Mouse (Mus musculus) testis, adult 2 months (tissue): ENCODE results near the gene Taar8c. TPM values are rescaled to one million over a fixed set of nuclear protein-coding genes. Genes with fewer than 3 reads are reported as not detected.
"Not testable (repeated sequence)": the region's sequence is repeated elsewhere in the genome, so short reads cannot be mapped to it uniquely, and the experiment has no call there.

Source experiments
- H3K27ac ChIP-seq: fragments of 200-500 bp; 2 replicates; pipeline ENCODE4 v1.5.1; 2012; ENCODE audit warnings: low read depth, low read length; ENCODE audit not compliant: control insufficient read depth, insufficient read depth
- H3K27me3 ChIP-seq: fragments of 200-500 bp; 2 replicates; pipeline ENCODE4 v1.6.1; 2012; ENCODE audit warnings: mild to moderate bottlenecking, low read length, moderate library complexity; ENCODE audit not compliant: control insufficient read depth, insufficient read depth
- H3K36me3 ChIP-seq: fragments of 200-500 bp; 2 replicates; pipeline ENCODE4 v1.6.1; 2012; ENCODE audit warnings: mild to moderate bottlenecking, low read length; ENCODE audit not compliant: control insufficient read depth, insufficient read depth
- H3K4me1 ChIP-seq: fragments of 200-500 bp; 2 replicates; pipeline ENCODE4 v1.6.1; 2012; ENCODE audit warnings: low read length; ENCODE audit not compliant: control insufficient read depth, insufficient read depth
- H3K4me3 ChIP-seq: fragments of 200-500 bp; 2 replicates; pipeline ENCODE4 v1.5.1; 2012; ENCODE audit warnings: low read depth, mild to moderate bottlenecking, low read length, moderate library complexity, mixed read lengths; ENCODE audit not compliant: control insufficient read depth
- CTCF ChIP-seq: fragments of 200-500 bp; IDR thresholded peaks from 2 replicates; pipeline ENCODE4 v1.5.1; 2012; ENCODE audit warnings: low read depth, mild to moderate bottlenecking, inconsistent platforms, low read length, moderate library complexity; ENCODE audit not compliant: control insufficient read depth, insufficient read depth, insufficient replicate concordance
- POLR2A ChIP-seq: fragments of 200-500 bp; IDR thresholded peaks from 2 replicates; pipeline ENCODE4 v1.6.1; 2012; ENCODE audit warnings: low read depth, mild to moderate bottlenecking, inconsistent platforms, low read length, moderate library complexity; ENCODE audit not compliant: control insufficient read depth
- polyA plus RNA-seq: library from polyadenylated mRNA; depleted of rRNA; stranded (reverse); fragments of >200 nt; gene quantifications from 2 replicates; pipeline ENCODE4 v1.2.3, GENCODE M21; 2012

The Taar8c gene
- polyA plus RNA-seq, 1 experiment = not detected

DNA sequence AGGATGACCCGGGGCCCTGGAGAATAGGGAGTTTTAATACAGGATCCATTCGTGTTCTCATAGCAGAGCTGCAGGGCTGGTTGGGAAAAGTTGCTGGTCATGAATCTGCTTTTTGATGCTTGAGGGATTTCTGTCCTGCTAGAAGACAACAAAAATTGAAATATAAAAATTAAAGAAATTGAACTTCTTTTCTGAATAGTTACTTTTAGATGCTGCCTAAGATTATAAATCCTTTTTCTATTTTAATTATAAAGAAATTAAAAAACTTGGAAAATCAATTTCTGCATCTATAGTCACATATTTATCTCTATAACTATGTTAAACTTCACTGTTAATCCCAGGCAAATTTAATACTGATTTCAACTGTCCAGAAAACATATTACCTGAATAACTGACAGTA is 9.5 kb downstream of the Taar8c start, which contains the start of gene Taar8b:
TSS of gene Taar8b (minus strand) at position 101 of the 400 bp plus-strand sequence.
- Histone ChIP-seq H3K4me1 (no peaks in the 10 kb centered on the region), H3K27me3 (no peaks in the 10 kb centered on the region), H3K4me3 (no peak within 1 kb of the TSS), H3K27ac (no peak within 1 kb of the TSS), H3K36me3 (no peaks in the 10 kb centered on the region)
- TF ChIP-seq CTCF (no peak), POLR2A (no peak)

GRCm38 (mm10) chr10:24087168-24087567 is 14.5 kb downstream of the Taar8c start:
- Histone ChIP-seq H3K4me1 (no peaks in the 10 kb centered on the region), H3K4me3 (no peak overlapping the region), H3K27ac (no peak overlapping the region), H3K36me3 (no peaks in the 10 kb centered on the region), H3K27me3 (no peaks in the 10 kb centered on the region)
- no peak for TF ChIP-seq CTCF
- TF ChIP-seq POLR2A = no peak

DNA sequence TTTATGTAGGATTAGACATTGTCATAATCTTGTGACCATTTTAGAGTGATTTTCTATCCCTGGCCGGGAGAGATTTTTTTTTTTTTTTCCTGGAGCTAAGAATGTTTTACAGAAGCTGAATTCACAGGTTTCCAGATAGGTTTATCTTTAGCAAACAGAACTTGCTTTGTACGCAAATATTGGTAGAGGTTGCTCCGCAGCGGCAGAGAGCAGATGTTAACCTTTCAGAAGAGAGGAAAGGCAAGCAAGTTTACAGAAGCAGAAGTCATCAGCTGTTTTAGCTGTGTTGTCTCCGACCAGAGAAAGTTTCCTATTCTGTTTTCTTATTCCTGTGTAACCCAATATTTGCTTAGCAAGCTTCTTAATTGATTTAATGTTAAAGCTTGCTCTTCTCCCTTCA is 15.2 kb downstream of the Taar8c start:
- no peak for TF ChIP-seq CTCF
- Histone ChIP-seq H3K27me3 (no peaks in the 10 kb centered on the region), H3K27ac (no peak overlapping the region), H3K4me1 (no peaks in the 10 kb centered on the region), H3K4me3 (no peak overlapping the region), H3K36me3 (no peaks in the 10 kb centered on the region)

- H3K36me3 ChIP-seq = no peaks in the 10 kb centered on the region
- no peaks in the 10 kb centered on the region for H3K27me3 ChIP-seq
- H3K4me1 ChIP-seq = no peaks in the 10 kb centered on the region
- TF ChIP-seq CTCF (no peak), POLR2A (no peak)
- H3K4me3 ChIP-seq = no peak overlapping the region
- H3K27ac ChIP-seq = no peak overlapping the region
Observed at GRCm38 (mm10) chr10:24085936-24086335, 15.8 kb downstream of the Taar8c start.

GRCm38 (mm10) chr10:24080166-24080565 is 21.5 kb downstream of the Taar8c start:
- Histone ChIP-seq H3K27ac (no peak overlapping the region), H3K4me1 (no peaks in the 10 kb centered on the region), H3K27me3 (no peaks in the 10 kb centered on the region), H3K4me3 (no peak overlapping the region), H3K36me3 (no peaks in the 10 kb centered on the region)
- TF ChIP-seq CTCF = no peak
- TF ChIP-seq POLR2A = no peak

DNA sequence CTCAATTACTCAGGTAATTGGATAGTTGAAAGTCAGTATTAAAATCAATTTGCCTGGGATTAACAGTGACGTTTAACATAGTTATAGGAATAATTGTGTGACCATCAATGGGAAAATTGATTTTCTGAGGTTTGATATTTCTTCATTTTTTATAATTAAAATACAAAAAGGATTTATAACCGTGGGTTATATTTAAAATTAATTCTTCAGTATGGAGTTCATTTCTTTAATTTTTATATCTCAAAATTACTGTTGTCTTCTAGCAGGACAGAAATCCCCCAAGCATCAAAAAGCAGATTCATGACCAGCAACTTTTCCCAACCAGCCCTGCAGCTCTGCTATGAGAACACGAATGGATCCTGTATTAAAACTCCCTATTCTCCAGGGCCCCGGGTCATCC is 25.5 kb downstream of the Taar8c start, which contains the start of gene Taar8a:
TSS of gene Taar8a (plus strand) at position 301 of the 400 bp plus-strand sequence.
- not testable (repeated sequence) for H3K27ac ChIP-seq, H3K27me3 ChIP-seq, H3K36me3 ChIP-seq, H3K4me1 ChIP-seq, H3K4me3 ChIP-seq

DNA sequence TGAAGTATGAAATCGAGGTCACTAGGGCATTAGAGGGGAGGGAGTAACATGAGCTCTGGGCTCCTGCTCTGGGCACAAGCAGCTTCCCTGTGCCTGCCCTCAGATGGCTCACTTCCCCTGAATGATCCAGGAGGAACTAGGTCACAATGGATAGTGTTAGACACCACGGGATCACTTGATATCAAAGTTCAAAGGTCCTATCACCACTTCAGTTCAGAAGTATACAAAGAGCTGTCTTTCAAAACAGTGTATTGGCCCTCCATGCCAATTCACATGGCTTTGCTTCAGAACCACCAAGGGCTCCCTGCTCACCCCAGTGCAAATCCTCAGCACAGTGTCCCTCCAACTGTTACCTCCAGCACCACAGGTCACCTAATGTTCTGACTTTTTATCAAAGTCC is 27.0 kb downstream of the Taar8c start:
- H3K4me1 ChIP-seq, H3K4me3 ChIP-seq, H3K27me3 ChIP-seq, H3K27ac ChIP-seq, H3K36me3 ChIP-seq: not testable (repeated sequence)

DNA sequence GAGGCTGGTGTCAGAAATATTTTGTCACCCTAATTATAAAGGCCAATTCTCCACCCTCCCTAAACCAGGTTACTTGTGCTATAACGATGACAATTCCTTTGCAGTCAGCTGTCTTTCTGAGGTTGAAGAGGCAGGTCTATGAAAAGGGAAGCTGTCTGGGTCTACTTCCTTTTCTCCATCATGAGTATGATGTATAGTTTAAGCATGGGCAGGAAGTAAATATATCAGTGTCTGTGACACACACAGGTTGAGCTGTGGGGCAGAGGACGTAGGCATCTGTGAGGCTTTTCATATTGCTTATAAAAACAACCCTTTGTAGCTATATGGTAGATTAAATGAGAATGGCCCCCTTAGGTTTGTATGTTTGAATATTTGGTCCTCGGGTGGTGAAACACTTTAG is 42.7 kb downstream of the Taar8c start:
- no peaks in the 10 kb centered on the region for H3K27me3 ChIP-seq
- H3K27ac ChIP-seq = no peak overlapping the region
- no peak for TF ChIP-seq CTCF
- no peak for TF ChIP-seq POLR2A
- H3K36me3 ChIP-seq = no peaks in the 10 kb centered on the region
- no peaks in the 10 kb centered on the region for H3K4me1 ChIP-seq
- no peak overlapping the region for H3K4me3 ChIP-seq
